Mouse (Mus musculus): Measurements from ENCODE around the gene P3h3. TPM values are rescaled to one million over a fixed set of nuclear protein-coding genes. Genes with fewer than 3 reads are reported as not detected.
A peak's percentile ranks its signal among the peaks of the same experiment; 100 is the strongest.
"Not testable (repeated sequence)": the region's sequence is repeated elsewhere in the genome, so short reads cannot be mapped to it uniquely, and the experiment has no call there.

Gene P3h3
- total RNA-seq, 2 experiments from 2014 or later: 21.7 to 24.5 TPM

DNA sequence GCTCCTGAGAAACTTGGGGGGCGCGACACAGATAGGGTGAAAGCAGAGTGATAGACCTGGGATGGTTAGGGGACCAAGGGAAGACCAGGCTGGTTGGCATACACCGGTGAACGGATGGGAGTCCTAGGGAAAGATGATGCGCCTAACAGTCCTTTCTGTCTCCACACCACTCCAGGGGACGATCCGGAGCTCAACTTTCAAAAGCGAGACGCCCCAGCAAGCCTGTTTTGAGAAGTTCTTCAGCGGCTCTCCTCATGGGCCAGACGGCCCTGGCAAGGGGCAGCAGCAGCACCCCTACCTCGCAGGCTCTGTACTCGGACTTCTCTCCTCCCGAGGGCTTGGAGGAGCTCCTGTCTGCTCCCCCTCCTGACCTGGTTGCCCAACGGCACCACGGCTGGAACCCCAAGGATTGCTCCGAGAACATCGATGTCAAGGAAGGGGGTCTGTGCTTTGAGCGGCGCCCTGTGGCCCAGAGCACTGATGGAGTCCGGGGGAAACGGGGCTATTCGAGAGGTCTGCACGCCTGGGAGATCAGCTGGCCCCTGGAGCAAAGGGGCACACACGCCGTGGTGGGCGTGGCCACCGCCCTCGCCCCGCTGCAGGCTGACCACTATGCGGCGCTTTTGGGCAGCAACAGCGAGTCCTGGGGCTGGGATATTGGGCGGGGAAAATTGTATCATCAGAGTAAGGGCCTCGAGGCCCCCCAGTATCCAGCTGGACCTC, 48.3 kb downstream of the P3h3 start:
- DNase-seq: peak; percentile 89 to 92

DNA sequence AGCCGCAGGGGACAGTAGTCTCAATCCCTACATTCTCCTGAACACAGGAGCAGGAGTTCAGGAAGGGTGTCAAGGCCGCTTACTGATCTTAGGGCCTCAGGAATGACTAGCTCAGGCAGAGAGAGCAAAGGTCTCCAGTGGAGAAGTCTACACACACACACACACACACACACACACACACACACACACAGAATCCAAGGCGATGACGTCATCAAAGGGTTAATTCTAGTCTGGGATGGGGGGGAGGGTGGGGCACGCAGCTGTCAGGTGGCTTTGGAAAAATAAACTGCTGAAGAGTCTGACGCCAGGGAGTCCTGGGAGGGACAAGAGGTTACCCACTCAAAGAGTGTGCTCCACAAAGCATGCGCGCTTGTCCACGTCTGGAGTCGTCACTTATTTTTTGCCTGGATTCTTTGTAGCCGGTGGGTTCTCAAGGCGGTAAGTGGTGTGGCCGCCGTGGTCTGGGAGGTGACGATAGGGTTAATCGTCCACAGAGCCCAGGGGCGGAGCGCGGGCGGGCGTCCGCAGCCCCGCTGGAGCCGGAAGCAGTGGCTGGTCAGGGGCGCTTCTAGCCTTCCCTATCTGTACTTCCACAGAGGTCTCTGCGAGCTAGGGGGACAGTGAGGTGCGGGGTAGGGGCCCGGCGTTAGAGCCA, 49.1 kb downstream of the P3h3 start, which contains the start of gene Spsb2:
TSS of gene Spsb2 (plus strand) at position 304 of the 655 bp plus-strand sequence.
- peak; percentile 88 to 91 for DNase-seq

GRCm38 (mm10) chr6:124807986-124808357, 49.6 kb downstream of the P3h3 start:
- DNase-seq: no peak

DNA sequence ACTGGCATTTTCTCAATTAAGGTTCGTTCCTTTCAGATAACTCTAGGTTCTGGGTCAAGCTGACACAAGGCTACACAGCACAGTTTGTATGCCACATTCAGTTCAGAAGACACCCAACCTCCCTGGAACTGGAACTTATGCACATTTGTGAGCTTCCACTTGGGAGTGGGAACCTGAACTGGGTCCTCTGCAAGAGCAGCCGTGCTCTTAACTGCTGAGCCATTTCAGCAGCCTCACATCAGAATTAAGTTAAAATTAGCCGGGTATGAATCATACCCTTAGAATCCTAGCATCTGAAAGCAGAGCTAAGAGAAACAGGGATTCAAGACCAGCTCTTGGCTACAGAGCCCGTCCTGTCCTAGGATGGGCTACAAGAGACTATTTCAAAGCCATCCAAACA, 50.2 kb downstream of the P3h3 start:
- DNase-seq: no peak

- no peak for DNase-seq
Measured at GRCm38 (mm10) chr6:124806446-124807140, 51.0 kb downstream of the P3h3 start.

GRCm38 (mm10) chr6:124805341-124806321, 51.9 kb downstream of the P3h3 start:
- peak; percentile 97 to 99 for DNase-seq

- no peak for DNase-seq
Measured at GRCm38 (mm10) chr6:124804341-124804740, 53.2 kb downstream of the P3h3 start.

DNA sequence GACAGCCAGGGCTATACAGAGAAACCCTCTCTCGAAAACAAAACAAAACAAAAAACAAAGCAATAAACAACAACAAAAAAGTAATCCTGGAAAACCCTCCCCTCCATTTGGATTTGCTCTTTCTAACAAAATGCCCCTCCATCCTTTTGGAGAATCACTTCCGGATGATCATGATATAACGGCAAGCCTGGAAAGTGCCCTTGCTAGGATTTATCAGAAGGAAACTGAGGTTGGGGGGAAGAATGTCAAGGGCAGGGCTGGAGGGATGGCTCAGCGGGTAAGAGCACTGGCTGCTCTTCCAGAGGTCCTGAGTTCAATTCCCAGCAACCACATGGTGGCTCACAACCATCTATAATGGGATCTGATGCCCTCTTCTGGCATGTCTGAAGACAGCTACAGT, 53.9 kb downstream of the P3h3 start:
- DNase-seq: not testable (repeated sequence)

GRCm38 (mm10) chr6:124803061-124803460, 54.5 kb downstream of the P3h3 start:
- no peak for DNase-seq

DNA sequence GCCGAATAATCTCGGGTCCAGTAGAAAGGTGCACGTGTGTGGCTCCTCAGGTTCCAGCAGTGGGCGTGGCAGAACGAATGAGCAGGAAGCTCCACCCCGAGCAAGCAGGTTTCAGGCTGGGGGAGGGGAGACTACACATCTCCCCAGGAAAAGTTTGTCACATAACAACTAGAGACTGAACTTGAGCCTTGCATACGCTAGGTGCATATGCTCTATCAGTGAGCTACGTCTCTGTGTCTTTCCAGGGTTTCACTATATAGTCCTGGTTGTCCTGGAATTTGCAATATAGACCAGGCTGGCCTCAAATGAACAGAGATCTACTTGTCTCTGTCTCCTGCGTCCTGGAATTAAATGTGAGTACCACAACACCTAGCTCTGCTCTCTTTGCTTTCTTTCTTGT, 55.2 kb downstream of the P3h3 start:
- DNase-seq: not testable (repeated sequence)

DNA sequence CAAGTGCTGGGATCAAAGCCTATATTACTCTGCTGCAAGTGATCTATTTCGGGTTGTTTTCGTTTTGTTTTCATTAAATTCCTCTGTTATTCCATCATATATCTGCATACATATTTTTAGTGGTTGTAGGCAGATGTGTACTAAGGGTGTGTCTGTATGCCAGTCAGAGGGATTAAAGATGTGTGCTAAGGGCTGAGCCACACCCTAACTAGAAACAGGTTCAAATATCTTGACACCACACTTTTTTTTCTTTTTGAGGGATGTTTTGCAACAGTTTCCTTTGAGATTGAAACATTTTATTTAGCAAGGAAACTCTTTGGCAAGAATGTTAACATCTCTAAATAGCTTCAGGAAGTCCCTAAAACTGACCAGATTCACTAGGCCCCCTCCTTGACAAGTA, 61.4 kb downstream of the P3h3 start:
- no peak for DNase-seq

GRCm38 (mm10) chr6:124795781-124796180, 61.8 kb downstream of the P3h3 start:
- DNase-seq: no peak

DNA sequence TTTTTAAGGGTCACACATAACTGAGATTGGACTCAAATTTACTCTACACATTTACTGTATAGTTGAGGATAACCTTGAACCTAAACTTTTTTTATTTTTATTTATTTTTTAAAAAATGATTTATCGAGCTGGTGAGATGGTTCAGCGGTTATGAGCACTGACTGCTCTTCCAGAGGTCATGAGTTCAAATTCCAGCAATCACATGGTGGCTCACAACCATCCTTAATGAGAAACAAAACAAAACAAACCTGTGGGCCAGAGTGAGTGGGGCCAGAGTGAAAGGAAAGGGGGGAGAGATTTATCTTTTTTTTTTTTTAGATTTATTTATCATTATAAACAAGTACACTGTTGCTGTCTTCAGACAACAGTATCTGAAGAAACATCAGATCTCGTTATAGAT, 65.6 kb downstream of the P3h3 start:
- no peak for DNase-seq

Other genes starting within 250 kb of the P3h3 start
- gene C1s2, start 221.7 kb downstream of the P3h3 start, total RNA-seq (2021): 1 to 10 TPM; 2.4 to 2.6 TPM
- 100 to 1,000 TPM in 1 of 2 experiments, 10 to 100 TPM in 1; 77.0 to 113 TPM for gene Lpcat3, start 194.7 kb downstream of the P3h3 start, total RNA-seq (2021)
- 10 to 100 TPM; 87.2 to 88.2 TPM for gene Emg1, start 145.6 kb downstream of the P3h3 start, total RNA-seq (2021)
- gene Phb2, start 145.4 kb downstream of the P3h3 start, total RNA-seq (2021): 100 to 1,000 TPM; 308 to 325 TPM
- gene Ptpn6, start 119.0 kb downstream of the P3h3 start, total RNA-seq (2021): 1 to 10 TPM; 5.5 to 9.6 TPM
- gene Grcc10, start 116.4 kb downstream of the P3h3 start, total RNA-seq (2021): 100 to 1,000 TPM; 331 to 397 TPM
- under 1 TPM in 1 of 2 experiments, not detected in 1; 0.56 TPM for gene Gm45234, start 101.7 kb downstream of the P3h3 start, total RNA-seq (2021)
- 10 to 100 TPM; 77.4 to 78.1 TPM for gene Atn1, start 101.2 kb downstream of the P3h3 start, total RNA-seq (2021)
- gene Eno2, start 88.1 kb downstream of the P3h3 start, total RNA-seq (2021): 10 to 100 TPM; 12.4 to 32.6 TPM
- gene Lrrc23, start 78.0 kb downstream of the P3h3 start, total RNA-seq (2021): under 1 TPM in 1 of 2 experiments, not detected in 1; 0.43 TPM
- gene Spsb2, start 49.1 kb downstream of the P3h3 start, total RNA-seq (2021): 10 to 100 TPM; 16.9 to 25.4 TPM
- gene Tpi1, start 43.5 kb downstream of the P3h3 start, total RNA-seq (2021): 100 to 1,000 TPM; 406 to 411 TPM
- 100 to 1,000 TPM; 120 to 126 TPM for gene Usp5, start 28.3 kb downstream of the P3h3 start, total RNA-seq (2021)
- 1 to 10 TPM; 5.9 to 9.2 TPM for gene Cdca3, start 28.2 kb downstream of the P3h3 start, total RNA-seq (2021)
- gene Gnb3, start 17.5 kb downstream of the P3h3 start, total RNA-seq (2021): 1 to 10 TPM; 6.2 to 8.1 TPM
- 1 to 10 TPM in 1 of 2 experiments, under 1 TPM in 1; 0.89 to 1.2 TPM for gene Gpr162, start 6.2 kb upstream of the P3h3 start, total RNA-seq (2021)
- gene Cd4, start 30.5 kb upstream of the P3h3 start, total RNA-seq (2021): under 1 TPM; 0.30 to 0.50 TPM
- gene Lag3, start 54.0 kb upstream of the P3h3 start, total RNA-seq (2021): 1 to 10 TPM; 1.0 to 1.3 TPM
- gene Ptms, start 62.4 kb upstream of the P3h3 start, total RNA-seq (2021): 100 to 1,000 TPM; 753 to 830 TPM
- 100 to 1,000 TPM; 284 to 296 TPM for gene Mlf2, start 73.6 kb upstream of the P3h3 start, total RNA-seq (2021)
- gene Cops7a, start 107.8 kb upstream of the P3h3 start, total RNA-seq (2021): 100 to 1,000 TPM; 121 to 176 TPM
- gene Pianp, start 138.9 kb upstream of the P3h3 start, total RNA-seq (2021): 1 to 10 TPM; 2.1 to 3.4 TPM
- gene Zfp384, start 151.4 kb upstream of the P3h3 start, total RNA-seq (2021): 10 to 100 TPM; 41.3 to 53.8 TPM
- 10 to 100 TPM; 54.4 to 79.5 TPM for gene Ing4, start 182.0 kb upstream of the P3h3 start, total RNA-seq (2021)
- gene Acrbp, start 191.9 kb upstream of the P3h3 start, total RNA-seq (2021): 1 to 10 TPM; 6.9 to 7.1 TPM
- under 1 TPM; 0.40 to 0.60 TPM for gene Lpar5, start 210.2 kb upstream of the P3h3 start, total RNA-seq (2021)
- gene Chd4, start 238.2 kb upstream of the P3h3 start, total RNA-seq (2021): 100 to 1,000 TPM; 166 to 201 TPM

Measured in adrenal gland, postnatal 36 days (tissue).